Mouse (Mus musculus) urinary bladder, adult 18-20 months (tissue): Measurements from ENCODE around the gene Try4.
"Not testable (repeated sequence)": the region's sequence is repeated elsewhere in the genome, so short reads cannot be mapped to it uniquely, and the experiment has no call there.

Source experiments
- DNase-seq, 2 experiments: peaks; one replicate each; pipeline ENCODE4 v3.0.0; 2022; ENCODE audit warnings: low spot score in 2 of 2, mixed read lengths in 2 of 2

Gene Try4

DNA sequence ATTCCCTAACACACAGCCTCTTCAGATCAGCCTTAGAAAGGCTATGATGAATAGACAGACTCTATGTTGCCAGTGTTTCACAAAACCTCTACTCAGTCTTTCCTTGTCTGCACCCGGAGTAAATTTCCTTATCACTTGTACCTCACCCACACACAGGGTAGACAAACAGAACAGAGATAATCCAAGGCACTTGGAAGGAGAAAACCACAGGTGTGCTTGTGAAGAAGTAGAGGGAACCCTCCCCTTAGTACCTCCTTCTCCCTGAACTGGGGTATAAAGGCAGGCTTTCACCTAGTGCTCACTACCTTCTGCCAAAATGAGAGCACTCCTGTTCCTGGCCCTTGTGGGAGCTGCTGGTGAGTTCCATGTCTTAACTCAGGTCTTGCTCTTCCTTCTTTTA, at the start of gene Try4:
TSS of gene Try4 (plus strand) at position 301 of the 400 bp plus-strand sequence.
- DNase-seq: no peak

DNA sequence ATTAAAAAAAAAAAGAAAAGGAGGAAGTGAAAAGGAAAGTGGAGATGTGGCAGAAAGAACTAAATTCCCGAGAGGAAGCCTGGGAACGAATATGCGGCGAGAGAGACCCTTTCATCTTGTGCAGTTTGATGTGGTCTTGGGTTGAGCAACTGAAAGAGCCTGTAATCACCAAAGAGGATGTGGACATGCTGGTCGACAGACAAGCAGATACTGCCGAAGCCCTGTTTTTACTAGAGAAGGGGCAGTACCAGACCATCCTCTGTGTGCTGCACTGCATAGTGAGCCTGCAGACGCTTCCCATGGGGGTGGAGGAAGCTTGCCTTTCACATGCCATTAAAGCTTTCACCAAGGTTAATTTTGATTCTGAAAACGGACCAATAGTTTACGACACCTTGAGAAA, 48.8 kb upstream of the Try4 start:
- not testable (repeated sequence) for DNase-seq

DNA sequence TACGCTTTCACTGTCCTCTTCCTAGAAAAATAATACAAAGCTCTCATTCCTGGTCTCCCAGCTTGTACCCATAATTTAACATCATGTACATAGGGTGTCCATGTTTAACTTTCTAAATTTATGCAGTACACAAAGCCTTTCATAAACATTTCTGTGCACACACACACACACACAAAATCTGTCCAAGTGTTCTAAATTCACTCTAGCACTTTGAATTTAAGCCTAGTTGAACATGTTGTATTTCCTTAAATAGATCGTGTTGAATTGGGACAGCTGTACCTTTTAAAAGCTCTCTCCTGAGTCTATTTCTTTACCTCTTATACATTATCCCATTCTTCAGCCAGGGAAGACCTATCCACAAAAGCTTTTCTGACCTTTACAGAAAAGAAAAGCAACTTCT, 45.6 kb upstream of the Try4 start:
- DNase-seq: no peak

GRCm38 (mm10) chr6:41257432-41257831, 44.6 kb upstream of the Try4 start:
- no peak for DNase-seq

DNA sequence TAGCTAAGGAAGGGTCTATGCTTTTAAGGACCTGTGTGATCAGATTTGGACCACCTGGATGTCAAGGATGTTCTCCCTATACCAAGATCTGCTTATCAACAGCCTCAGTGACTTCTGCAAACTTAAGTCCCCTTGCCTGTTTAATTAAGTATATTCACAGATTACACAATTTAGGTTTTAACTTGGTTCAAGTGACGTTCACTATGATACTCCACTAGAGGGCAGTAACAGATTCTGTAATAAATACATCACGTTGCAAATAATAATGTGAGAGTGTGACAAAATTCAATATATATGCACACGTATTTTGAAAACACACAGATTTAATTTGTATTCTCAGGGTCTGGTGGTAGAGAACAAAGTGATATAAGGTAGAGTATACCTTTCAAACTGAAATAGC, 39.3 kb upstream of the Try4 start:
- no peak for DNase-seq

- DNase-seq: no peak
These were observed 35.9 kb upstream of the Try4 start for GRCm38 (mm10) chr6:41266140-41266539.

DNA sequence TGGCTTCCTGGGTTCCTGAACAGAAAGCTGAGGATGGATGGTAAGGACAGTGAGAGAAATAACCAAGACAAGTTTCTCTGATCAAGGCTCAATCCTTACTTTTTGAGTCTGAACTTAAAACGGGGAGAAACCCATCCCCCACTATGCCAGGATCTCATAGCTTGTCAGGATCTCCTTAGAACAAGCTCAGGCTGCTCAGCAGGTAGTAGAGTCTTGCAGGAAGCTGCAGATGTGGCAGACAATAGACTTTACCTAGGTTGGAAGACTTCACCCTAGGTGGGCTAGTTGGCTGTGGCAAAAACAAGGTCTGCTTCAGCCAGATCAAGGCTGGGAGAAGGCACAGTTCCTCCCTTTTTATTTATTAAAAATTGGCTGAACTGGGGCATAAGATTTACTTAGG, 3.8 kb upstream of the Try4 start:
- no peak for DNase-seq

DNA sequence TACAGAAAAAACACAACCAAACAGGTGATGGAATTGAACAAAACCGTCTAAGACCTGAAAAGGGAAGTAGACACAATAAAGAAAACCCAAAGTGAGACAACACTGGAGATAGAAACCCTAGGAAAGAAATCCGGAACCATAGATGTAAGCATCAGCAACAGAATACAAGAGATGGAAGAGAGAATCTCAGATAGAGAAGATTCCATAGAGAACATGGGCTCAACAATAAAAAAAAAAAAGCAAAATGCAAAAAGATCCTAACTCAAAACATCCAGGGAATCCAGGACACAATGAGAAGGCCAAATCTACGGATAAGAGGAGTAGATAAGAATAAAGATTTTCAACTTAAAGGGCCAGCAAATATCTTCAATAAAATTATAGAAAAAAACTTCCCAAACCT, 14.7 kb downstream of the Try4 start, which contains the start of gene Try5:
TSS of gene Try5 (minus strand) at position 101 of the 400 bp plus-strand sequence.
- not testable (repeated sequence) for DNase-seq

DNA sequence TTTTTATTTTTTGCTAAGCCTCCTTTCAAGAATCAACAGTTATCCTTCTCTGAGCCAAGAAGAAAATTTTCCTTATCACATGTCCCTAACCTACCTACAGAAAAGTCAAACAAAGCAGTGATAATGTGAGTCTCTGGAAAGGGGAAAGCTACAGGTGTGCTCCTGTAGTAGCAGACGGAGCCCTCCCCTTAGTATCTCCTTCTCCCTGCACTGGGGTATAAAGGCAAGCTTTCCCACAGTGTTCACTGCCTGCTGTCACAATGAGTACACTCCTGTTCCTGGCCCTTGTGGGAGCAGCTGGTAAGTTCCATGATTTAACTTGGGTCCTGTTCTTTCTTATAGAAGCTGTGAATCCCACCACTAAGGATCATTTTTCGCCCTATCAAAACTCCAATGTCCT, 51.9 kb downstream of the Try4 start, which contains the start of gene Try10:
TSS of gene Try10 (plus strand) at position 174 of the 400 bp plus-strand sequence.
- DNase-seq: no peak
